Mouse (Mus musculus): ENCODE measurements around the gene Hs3st3b1. TPM values are rescaled to one million over a fixed set of nuclear protein-coding genes. Genes with fewer than 3 reads are reported as not detected.
A peak's percentile ranks its signal among the peaks of the same experiment; 100 is the strongest.

Gene Hs3st3b1
- 13.4 and 16.6 TPM in 2 replicates for polyA plus RNA-seq (2015; fragmentation: Nextera tagmentation; extraction: Ambion mirVana)

GRCm38 (mm10) chr11:63922091-63922621 is at the start of gene Hs3st3b1:
Hs3st3b1 (minus strand) TSS chr11:63922290.
- Histone ChIP-seq H3K27me3 (peaks cover 67% of the 10 kb centered on the region), H3K4me2 (peak within 1 kb of the TSS; percentile 93), H3K4me3 (peak within 1 kb of the TSS; percentile 70), H3K9me3 (no peaks in the 10 kb centered on the region), H3K36me3 (no peaks in the 10 kb centered on the region), H3K9ac (peak within 1 kb of the TSS; percentile 77), H3K4me1 (peaks cover 74% of the 10 kb centered on the region), H3K27ac (peak within 1 kb of the TSS; percentile 82)
- WGBS = under 1% methylated on average over 43 of the region's 43 CpGs
- ATAC-seq (ENCODE audit: insufficient number of reproducible peaks, low FRiP score, low TSS enrichment, low read depth) = peak; percentile 95

DNA sequence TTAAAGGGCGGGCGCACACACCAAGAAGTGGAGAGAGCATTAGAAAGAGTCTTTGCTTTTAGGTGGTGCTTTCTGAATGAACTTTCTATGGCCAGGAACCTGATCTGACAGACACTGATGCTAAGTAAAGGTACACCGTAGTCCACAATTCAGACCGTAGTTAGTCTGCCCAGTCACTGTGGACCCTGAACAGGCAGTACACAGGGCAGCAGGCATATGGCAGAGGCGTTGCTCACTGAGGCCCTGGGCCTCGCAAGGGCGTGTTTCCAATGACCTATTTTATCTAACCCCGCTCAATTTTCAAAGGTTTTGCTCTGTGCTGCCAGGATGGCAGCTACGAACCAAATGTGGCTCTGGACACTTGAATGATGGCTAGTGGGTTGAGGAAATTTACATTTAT is 49.4 kb upstream of the Hs3st3b1 start:
- H3K9ac ChIP-seq = no peak overlapping the region
- peaks cover 15% of the 10 kb centered on the region; the same call in 1 of the 2 replicates for H3K4me1 ChIP-seq
- WGBS = 91% methylated on average over 9 of the region's 9 CpGs

GRCm38 (mm10) chr11:63970818-63971217 is 48.7 kb upstream of the Hs3st3b1 start:
- 0 out of 2 replicates have a peak, but pooled peaks cover 3% of the 10 kb centered on the region for H3K36me3 ChIP-seq
- 93% methylated on average over 6 of the region's 6 CpGs for WGBS
- H3K9ac ChIP-seq = no peak overlapping the region
- no peak overlapping the region for H3K27ac ChIP-seq
- no peak for ATAC-seq (ENCODE audit: insufficient number of reproducible peaks, low FRiP score, low TSS enrichment, low read depth)
- H3K9me3 ChIP-seq = no peaks in the 10 kb centered on the region
- no peak overlapping the region for H3K4me3 ChIP-seq
- H3K27me3 ChIP-seq = no peaks in the 10 kb centered on the region
- H3K4me1 ChIP-seq = peaks cover 15% of the 10 kb centered on the region; the same call in 1 of the 2 replicates
- no peak overlapping the region for H3K4me2 ChIP-seq

More for the DNA sequence above, 49.4 kb upstream of the Hs3st3b1 start:
- ATAC-seq (ENCODE audit: insufficient number of reproducible peaks, low FRiP score, low TSS enrichment, low read depth) = no peak
- no peak overlapping the region for H3K27ac ChIP-seq
- H3K27me3 ChIP-seq = no peaks in the 10 kb centered on the region
- no peak overlapping the region for H3K4me2 ChIP-seq
- H3K9me3 ChIP-seq = no peaks in the 10 kb centered on the region
- H3K36me3 ChIP-seq = peaks cover 3% of the 10 kb centered on the region; the same call in 1 of the 2 replicates
- no peak overlapping the region for H3K4me3 ChIP-seq

- no peak overlapping the region for H3K4me2 ChIP-seq
- peaks cover 15% of the 10 kb centered on the region; the same call in 1 of the 2 replicates for H3K4me1 ChIP-seq
- H3K27me3 ChIP-seq = no peaks in the 10 kb centered on the region
- ATAC-seq (ENCODE audit: insufficient number of reproducible peaks, low FRiP score, low TSS enrichment, low read depth) = no peak
- no peak overlapping the region for H3K9ac ChIP-seq
- 0 out of 2 replicates have a peak, but pooled peaks cover under 1% of the 10 kb centered on the region for H3K36me3 ChIP-seq
- no peaks in the 10 kb centered on the region for H3K9me3 ChIP-seq
- H3K27ac ChIP-seq = no peak overlapping the region
- 48% methylated on average over 11 of the region's 11 CpGs for WGBS
- H3K4me3 ChIP-seq = no peak overlapping the region
Measured at GRCm38 (mm10) chr11:63969205-63969910, 47.3 kb upstream of the Hs3st3b1 start.

DNA sequence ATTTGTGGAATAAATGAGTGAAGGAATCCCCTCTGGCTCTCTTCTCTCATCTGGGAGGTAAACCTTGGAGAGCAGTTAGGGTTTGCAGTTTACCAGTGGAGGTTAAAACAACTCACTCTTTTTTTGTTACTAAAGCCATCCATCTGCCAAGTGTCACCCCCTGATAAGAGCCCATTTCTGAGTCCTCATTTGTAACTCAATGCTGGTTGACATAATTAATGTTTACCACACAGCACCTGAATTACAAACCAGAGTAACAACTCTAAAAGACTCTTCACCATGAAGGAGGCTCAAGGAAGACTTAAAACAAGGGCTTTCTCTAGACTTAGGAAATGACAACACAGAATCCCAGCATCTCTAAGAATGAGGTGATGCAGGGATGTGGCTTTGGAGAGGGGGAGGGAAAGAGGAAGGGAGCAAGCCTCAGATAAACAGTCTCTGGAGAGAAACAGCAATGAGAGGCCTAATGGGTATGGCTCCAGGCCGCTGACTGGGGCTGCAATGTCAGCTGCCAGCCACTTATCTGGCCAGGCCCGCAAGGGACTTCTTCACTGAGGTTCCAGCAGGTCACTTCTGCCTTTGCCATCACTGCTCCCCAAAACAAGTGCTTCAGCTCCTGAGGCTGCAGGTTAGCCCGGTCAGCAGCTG is 46.4 kb upstream of the Hs3st3b1 start:
- no peak for ATAC-seq (ENCODE audit: insufficient number of reproducible peaks, low FRiP score, low TSS enrichment, low read depth)
- no peak overlapping the region for H3K9ac ChIP-seq
- WGBS = 41% methylated on average over 3 of the region's 3 CpGs

GRCm38 (mm10) chr11:63967641-63968387 is 45.7 kb upstream of the Hs3st3b1 start:
- no peak overlapping the region for H3K4me3 ChIP-seq
- peaks cover 15% of the 10 kb centered on the region; the same call in 1 of the 2 replicates for H3K4me1 ChIP-seq
- H3K36me3 ChIP-seq = 0 out of 2 replicates have a peak, but pooled peaks cover 5% of the 10 kb centered on the region
- H3K4me2 ChIP-seq = no peak overlapping the region
- 59% methylated on average over 9 of the region's 9 CpGs for WGBS
- H3K9me3 ChIP-seq = no peaks in the 10 kb centered on the region
- no peak overlapping the region for H3K9ac ChIP-seq
- ATAC-seq (ENCODE audit: insufficient number of reproducible peaks, low FRiP score, low TSS enrichment, low read depth) = no peak
- no peaks in the 10 kb centered on the region for H3K27me3 ChIP-seq
- H3K27ac ChIP-seq = no peak overlapping the region

More for the DNA sequence above, 46.4 kb upstream of the Hs3st3b1 start:
- H3K27ac ChIP-seq = no peak overlapping the region
- H3K4me2 ChIP-seq = no peak overlapping the region
- H3K4me3 ChIP-seq = no peak overlapping the region
- H3K36me3 ChIP-seq = 0 out of 2 replicates have a peak, but pooled peaks cover 5% of the 10 kb centered on the region
- peaks cover 15% of the 10 kb centered on the region; the same call in 1 of the 2 replicates for H3K4me1 ChIP-seq
- no peaks in the 10 kb centered on the region for H3K9me3 ChIP-seq
- no peaks in the 10 kb centered on the region for H3K27me3 ChIP-seq

DNA sequence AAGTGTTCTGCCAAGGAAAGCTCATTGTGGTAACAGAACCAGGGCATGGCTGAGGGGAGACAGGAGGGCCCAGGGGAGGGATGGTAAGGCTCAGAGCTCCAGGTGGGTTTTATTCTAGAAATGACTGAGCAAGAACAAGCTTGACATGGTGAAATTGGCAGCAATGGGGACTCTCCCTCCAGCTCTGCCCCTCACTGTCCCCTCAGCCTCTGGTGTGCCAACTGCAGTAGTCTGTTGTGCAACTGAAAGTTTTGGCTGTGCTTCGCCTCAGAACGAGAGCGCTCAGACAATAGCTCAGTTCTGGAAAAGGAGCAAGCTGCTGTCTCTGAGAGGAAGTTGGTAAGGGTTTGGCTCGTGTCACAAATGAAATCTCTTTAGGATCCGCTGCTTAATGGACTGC is 43.3 kb upstream of the Hs3st3b1 start:
- no peak for ATAC-seq (ENCODE audit: insufficient number of reproducible peaks, low FRiP score, low TSS enrichment, low read depth)
- Histone ChIP-seq H3K9ac (no peak overlapping the region), H3K4me1 (peaks cover 15% of the 10 kb centered on the region; the same call in 1 of the 2 replicates), H3K9me3 (no peaks in the 10 kb centered on the region), H3K27ac (no peak overlapping the region), H3K4me3 (no peak overlapping the region), H3K27me3 (no peaks in the 10 kb centered on the region), H3K4me2 (no peak overlapping the region), H3K36me3 (0 out of 2 replicates have a peak, but pooled peaks cover 5% of the 10 kb centered on the region)
- 66% methylated on average over 5 of the region's 5 CpGs for WGBS

- no peaks in the 10 kb centered on the region for H3K9me3 ChIP-seq
- ATAC-seq (ENCODE audit: insufficient number of reproducible peaks, low FRiP score, low TSS enrichment, low read depth) = no peak
- 61% methylated on average over 4 of the region's 4 CpGs for WGBS
- H3K4me2 ChIP-seq = no peak overlapping the region
- no peaks in the 10 kb centered on the region for H3K27me3 ChIP-seq
- no peak overlapping the region for H3K9ac ChIP-seq
- no peaks in the 10 kb centered on the region for H3K36me3 ChIP-seq
- peaks cover 18% of the 10 kb centered on the region for H3K4me1 ChIP-seq
- H3K27ac ChIP-seq = no peak overlapping the region
- H3K4me3 ChIP-seq = no peak overlapping the region
Measured at GRCm38 (mm10) chr11:63957207-63957606, 35.1 kb upstream of the Hs3st3b1 start.

DNA sequence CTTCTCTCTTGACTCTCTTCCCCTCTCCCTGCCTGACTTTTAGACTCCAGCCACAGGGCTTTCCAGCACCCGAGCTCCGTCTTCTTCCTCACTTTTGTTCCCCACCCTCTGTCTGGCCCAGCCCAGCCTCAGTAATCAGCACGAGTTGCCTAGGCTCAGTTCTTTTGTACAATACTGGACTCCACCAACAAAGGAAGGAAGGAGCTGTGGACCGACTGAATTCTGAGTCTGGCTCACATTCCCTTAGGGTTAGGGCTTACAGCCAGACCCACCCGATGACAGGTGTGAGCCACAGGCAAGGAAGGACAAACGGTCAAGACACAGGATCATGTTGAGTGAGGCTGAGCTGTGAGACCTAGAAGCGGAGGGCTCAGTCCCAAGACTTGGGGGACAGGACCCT is 34.7 kb upstream of the Hs3st3b1 start:
- H3K36me3 ChIP-seq = no peaks in the 10 kb centered on the region
- WGBS = 41% methylated on average over 7 of the region's 7 CpGs
- 0 out of 2 replicates have a peak, but pooled peaks have one; percentile 36 for ATAC-seq (ENCODE audit: insufficient number of reproducible peaks, low FRiP score, low TSS enrichment, low read depth)
- no peak overlapping the region for H3K4me2 ChIP-seq
- H3K9me3 ChIP-seq = no peaks in the 10 kb centered on the region
- H3K9ac ChIP-seq = no peak overlapping the region
- H3K27me3 ChIP-seq = no peaks in the 10 kb centered on the region
- no peak overlapping the region for H3K4me3 ChIP-seq
- H3K4me1 ChIP-seq = peaks cover 22% of the 10 kb centered on the region
- no peak overlapping the region for H3K27ac ChIP-seq

GRCm38 (mm10) chr11:63953887-63954286 is 31.8 kb upstream of the Hs3st3b1 start:
- H3K4me1 ChIP-seq = peaks cover 22% of the 10 kb centered on the region
- H3K36me3 ChIP-seq = no peaks in the 10 kb centered on the region
- H3K27me3 ChIP-seq = 0 out of 2 replicates have a peak, but pooled peaks cover 4% of the 10 kb centered on the region
- H3K27ac ChIP-seq = no peak overlapping the region
- H3K4me3 ChIP-seq = no peak overlapping the region
- H3K9ac ChIP-seq = no peak overlapping the region
- no peak for ATAC-seq (ENCODE audit: insufficient number of reproducible peaks, low FRiP score, low TSS enrichment, low read depth)
- WGBS = 91% methylated on average over 2 of the region's 2 CpGs
- H3K9me3 ChIP-seq = no peaks in the 10 kb centered on the region
- no peak overlapping the region for H3K4me2 ChIP-seq

DNA sequence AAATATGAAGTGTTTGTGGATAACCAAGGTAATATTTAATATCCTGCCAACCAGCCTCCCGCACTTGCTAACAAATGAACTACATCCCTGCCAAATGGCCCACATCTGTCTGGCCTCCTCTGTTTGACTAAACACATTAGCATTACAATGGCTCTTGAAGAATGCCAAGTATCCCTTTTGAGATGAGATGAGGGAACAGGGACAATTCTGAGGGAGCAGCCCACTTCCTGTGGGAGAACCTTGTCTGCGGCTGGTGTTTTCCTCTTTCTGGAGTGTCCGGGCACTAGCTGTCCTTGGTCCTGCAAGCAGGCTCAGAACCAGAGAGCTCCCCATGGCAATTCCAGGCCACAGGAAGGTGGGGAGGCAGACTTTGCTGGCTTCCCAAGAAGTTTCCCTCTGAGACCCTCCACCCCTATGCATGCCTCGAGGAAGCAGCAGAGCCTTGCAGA is 30.7 kb upstream of the Hs3st3b1 start:
- Histone ChIP-seq H3K36me3 (no peaks in the 10 kb centered on the region), H3K27ac (no peak overlapping the region), H3K4me3 (no peak overlapping the region), H3K27me3 (0 out of 2 replicates have a peak, but pooled peaks cover 4% of the 10 kb centered on the region), H3K9me3 (no peaks in the 10 kb centered on the region), H3K4me2 (no peak overlapping the region), H3K4me1 (peaks cover 22% of the 10 kb centered on the region), H3K9ac (no peak overlapping the region)
- WGBS = 43% methylated on average over 4 of the region's 4 CpGs
- no peak for ATAC-seq (ENCODE audit: insufficient number of reproducible peaks, low FRiP score, low TSS enrichment, low read depth)

Measured in limb, embryonic 15.5 days (tissue).